Mouse (Mus musculus) embryo, embryonic 10.5 days (tissue): ENCODE data around the gene Smagp.

Source experiments
- DNase-seq: peaks from one replicate; pipeline ENCODE4 v3.0.0-alpha.2; 2015; ENCODE audit warnings: low spot score

The Smagp gene

DNA sequence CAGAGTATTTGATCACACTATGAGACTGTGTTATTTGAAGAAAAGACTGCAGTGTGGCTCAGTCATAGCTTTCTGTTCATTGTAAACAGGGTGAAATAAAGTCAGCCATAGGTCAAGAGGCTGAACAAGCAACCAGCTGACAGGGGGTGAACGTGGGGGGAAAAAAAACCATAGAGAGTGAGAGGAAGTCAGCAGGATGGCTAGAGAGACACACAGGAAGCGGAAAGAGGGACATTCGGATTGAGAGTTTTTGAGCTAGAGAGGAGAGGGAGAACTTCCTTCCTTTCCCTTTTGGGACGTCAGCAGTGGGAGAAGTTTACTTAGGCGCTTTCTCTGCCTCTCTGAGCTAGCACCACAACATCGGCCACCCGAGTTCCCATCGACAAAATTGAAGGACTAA lies 46.3 kb downstream of the Smagp start:
- DNase-seq = no peak

- DNase-seq = no peak
Measured at GRCm38 (mm10) chr15:100588297-100588696, 48.4 kb downstream of the Smagp start.

GRCm38 (mm10) chr15:100587166-100587565 lies 49.6 kb downstream of the Smagp start:
- no peak for DNase-seq

DNA sequence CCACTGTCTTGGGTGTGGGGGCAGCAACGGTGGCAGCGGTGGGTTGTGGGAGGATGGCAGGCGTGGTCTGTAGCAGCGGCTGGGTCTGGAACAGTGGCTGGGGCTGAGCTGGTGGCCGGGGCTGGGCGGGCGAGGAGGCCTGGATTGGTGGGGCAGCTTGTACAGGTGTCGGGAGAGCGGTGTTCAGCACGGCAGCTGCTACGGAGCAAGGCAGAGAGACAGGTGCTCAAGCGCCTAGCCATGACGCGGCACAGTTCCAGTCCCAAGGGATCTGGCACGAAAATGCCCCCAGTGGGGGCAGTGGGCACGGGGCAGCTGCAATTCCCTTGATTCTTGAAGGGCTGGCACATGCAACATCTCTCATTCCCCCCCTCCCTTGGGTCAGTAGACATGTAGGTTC lies 50.8 kb downstream of the Smagp start:
- DNase-seq = no peak

DNA sequence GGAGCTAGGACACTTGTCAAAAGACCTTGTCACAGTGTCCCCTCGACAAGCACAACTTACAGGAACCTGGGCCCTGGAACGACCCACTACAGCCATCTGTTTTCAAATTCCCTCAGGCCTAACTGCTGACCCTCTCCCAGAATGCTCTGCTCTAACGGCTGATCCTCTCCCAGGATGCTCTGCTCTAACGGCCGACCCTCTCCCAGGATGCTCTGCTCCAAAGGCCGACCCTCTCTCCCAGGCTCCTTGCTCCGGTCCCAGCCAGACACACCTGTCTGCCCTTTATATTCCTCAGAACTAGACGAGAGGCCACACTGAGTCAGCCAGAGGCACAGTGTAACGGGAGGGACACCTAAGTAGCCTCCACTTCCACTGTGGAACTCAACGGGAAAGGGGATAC lies 56.6 kb downstream of the Smagp start:
- no peak for DNase-seq

DNA sequence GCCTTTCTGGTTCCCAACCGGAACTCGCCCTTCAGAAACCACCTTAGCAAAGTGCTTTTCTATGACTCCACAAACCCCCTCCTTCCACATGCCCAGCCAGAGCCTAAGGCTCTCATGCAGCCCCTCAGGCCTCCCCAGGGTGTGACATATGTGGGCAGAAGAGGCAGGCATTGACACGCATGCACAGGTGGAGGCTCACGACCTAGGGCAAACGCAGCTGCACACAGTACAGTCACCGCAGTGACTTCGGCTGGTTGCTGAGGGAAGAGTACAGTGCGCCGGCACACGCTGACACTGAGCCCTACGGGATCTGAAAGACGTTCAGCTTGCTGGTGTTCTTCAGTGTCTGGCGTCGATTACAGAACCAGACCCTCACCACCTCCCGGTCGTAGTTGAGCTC lies 58.8 kb downstream of the Smagp start:
- DNase-seq = no peak

DNA sequence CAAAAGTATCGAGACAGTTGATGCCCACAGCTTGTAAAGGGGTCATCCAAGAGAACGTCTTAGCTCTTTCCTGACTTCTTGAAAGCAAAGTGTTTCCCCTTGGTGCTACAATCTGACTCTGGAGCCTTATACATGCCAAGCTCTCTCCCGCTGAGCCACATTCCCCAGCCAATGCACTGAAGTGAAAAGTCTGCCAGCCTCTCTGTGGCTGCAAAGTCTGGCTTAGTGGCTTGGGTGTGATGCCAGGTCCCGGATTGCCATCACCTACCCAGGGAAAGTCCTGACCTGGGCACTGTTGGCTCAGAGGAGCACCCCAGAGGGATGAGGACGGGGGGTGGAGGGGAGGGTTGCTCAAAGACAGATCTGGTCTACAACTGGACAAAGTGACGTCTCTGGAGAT lies 59.9 kb downstream of the Smagp start:
- no peak for DNase-seq

DNA sequence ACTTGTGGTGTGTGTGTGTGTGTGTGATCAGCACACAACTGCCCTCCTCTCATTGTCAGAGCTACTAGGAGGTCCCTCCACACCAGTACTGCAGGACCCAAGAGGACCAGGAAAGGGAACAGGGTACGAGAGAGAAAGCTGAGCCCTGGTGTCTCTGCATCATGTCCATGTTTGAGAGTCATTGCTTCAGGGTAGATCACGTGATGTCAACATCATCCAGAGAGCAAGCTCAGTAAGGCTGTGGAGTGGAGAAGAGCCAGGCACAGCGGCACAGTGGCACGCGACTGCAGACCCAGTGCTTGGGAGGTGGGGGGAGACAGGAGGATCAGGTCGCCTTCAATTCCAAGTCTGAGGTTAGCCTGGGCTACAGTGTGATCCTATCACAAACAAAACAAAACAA lies 60.3 kb downstream of the Smagp start:
- no peak for DNase-seq

- DNase-seq = no peak
Measured at GRCm38 (mm10) chr15:100575366-100575765, 61.4 kb downstream of the Smagp start.

DNA sequence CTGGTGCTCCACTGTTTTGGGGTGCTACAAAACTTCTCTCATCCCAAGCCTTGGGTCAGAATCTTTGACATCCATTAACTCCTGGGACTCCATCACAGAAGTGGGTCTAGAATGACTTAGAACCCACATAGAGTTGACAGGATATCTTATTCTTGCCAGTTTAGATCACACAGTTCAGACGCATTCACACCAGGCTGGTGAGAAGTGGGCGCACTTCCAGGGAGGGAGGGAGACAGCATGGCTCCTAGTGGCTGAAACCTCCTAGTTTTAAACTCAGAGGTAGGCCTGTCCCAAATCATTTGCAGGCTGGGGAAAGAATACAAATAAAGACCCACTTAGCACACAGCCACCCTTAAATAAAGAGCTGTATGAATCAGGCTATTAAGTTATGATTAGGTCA lies 62.4 kb downstream of the Smagp start:
- no peak for DNase-seq

GRCm38 (mm10) chr15:100573946-100574345 lies 62.8 kb downstream of the Smagp start:
- no peak for DNase-seq
